ENCODE assay signal across 28 mouse cellular contexts in the genomic region with DNA sequence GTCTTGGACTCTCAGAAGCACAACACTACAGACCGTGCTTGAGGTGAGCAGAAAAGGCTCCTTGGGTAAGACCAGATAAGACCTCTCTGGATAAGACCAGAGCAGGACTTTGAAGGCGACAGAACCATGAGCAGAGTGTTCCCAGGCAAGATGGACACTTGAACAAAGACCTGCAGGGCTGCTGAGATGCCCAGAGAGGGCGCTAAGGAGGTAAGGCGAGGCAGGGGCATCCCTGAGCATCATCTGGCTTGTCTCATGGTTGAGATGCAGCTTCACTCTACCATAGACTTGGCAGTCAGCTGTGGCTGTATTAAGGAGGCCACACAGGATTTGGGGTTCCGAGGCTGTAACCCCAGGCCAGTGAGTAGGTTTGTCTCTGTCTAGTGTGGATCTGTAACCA. TPM values are rescaled to one million over a fixed set of nuclear protein-coding genes. Genes with fewer than 3 reads are reported as not detected.
A peak's percentile ranks its signal among the peaks of the same experiment; 100 is the strongest.
DNase-seq lines count a peak whose midpoint lies in the region; TF ChIP-seq lines count a peak whose summit lies in the region.
"Had no signal": no experiment of that assay in that cellular context is flagged by ENCODE, and none has a peak within 500 bp of the region (broad histone marks: within the 10 kb centered on the region; RNA-seq: fewer than 3 reads in every experiment).

No protein-coding gene starts in this region.

- H3K27ac ChIP-seq in gastrocnemius, adult 2 months = no peak overlapping the region
- no peak overlapping the region for H3K27ac ChIP-seq in left cerebral cortex, adult 2 months
- no peak overlapping the region for H3K27ac ChIP-seq in cortical plate, adult 2 months (ENCODE audit: insufficient read depth, low read length)
- H3K27ac ChIP-seq: embryonic facial prominence, embryonic 15.5 days; heart, embryonic 13.5 days; hindbrain, embryonic 13.5 days; limb, embryonic 10.5 days; midbrain, embryonic 15.5 days; neural tube, embryonic 15.5 days had no signal

- no peak overlapping the region for H3K4me3 ChIP-seq in gastrocnemius, adult 2 months
- no peak overlapping the region for H3K4me3 ChIP-seq in left cerebral cortex, adult 2 months
- no peak overlapping the region for H3K4me3 ChIP-seq in cortical plate, adult 2 months (ENCODE audit: insufficient read depth, low read length)
- H3K4me3 ChIP-seq: embryonic facial prominence, embryonic 15.5 days; heart, embryonic 13.5 days; hindbrain, embryonic 13.5 days; limb, embryonic 10.5 days; megakaryocyte, embryonic 14.5 days; midbrain, embryonic 15.5 days; neural tube, embryonic 15.5 days had no signal

- intact Hi-C loops in gastrocnemius, adult 2 months (cut with DNase I) = loop anchor here (5.0 kb wide), 1 partner anchor 37 kb away; a partner anchor contains a TSS
- intact Hi-C loops in left cerebral cortex, adult 2 months (cut with DNase I) = no loop called here
- intact Hi-C loops in left cerebral cortex, postnatal 36 days (cut with DNase I) = no loop called here

- H3K4me1 ChIP-seq in cortical plate, adult 2 months (ENCODE audit: control insufficient read depth, insufficient read depth, low read length) = peaks cover 5% of the 10 kb centered on the region

- no peak for DNase-seq in gastrocnemius, adult 2 months
- DNase-seq in gastrocnemius, postnatal 25 days = no peak
- no peak for DNase-seq in left cerebral cortex, adult 2 months (ENCODE audit: extremely low spot score in 1 of 2, low spot score in 2 of 2)
- DNase-seq in left cerebral cortex, postnatal 36 days (ENCODE audit: low spot score in 2 of 2) = no peak
- DNase-seq in A20 (ENCODE audit: low read depth, low spot score) = peak; percentile 22
- no peak for DNase-seq in adrenal gland, postnatal 14 days
- DNase-seq: adrenal gland, postnatal 10 days; cerebellum, adult 11-12 months; cerebellum, postnatal 25 days; forebrain, postnatal 0 days; kidney, postnatal 14 days; right cerebral cortex, postnatal 14 days had no signal

- no peak for TF ChIP-seq POLR2A in cortical plate, adult 2 months (IDR thresholded peaks at IDR 0.05; ENCODE audit: extremely low read depth, insufficient read depth, low read length)

- peak; percentile 22; the same call in 1 of the 2 replicates for TF ChIP-seq CTCF in gastrocnemius, adult 2 months (IDR thresholded peaks at IDR 0.05)
- TF ChIP-seq CTCF in left cerebral cortex, adult 2 months (IDR thresholded peaks at IDR 0.05) = peak; percentile 15
- 0 out of 2 replicates have a peak, but pooled peaks have one; percentile 13 for TF ChIP-seq CTCF in cortical plate, adult 2 months (IDR thresholded peaks at IDR 0.05; ENCODE audit: extremely low read depth, insufficient read depth, low read length)

RNA-seq across cellular contexts. Expression of a gene that starts 2.0 kb away (rescaled TPM):
- total RNA-seq in gastrocnemius, adult 2 months (2021) = 10 to 100 TPM; 27.2 to 33.5 TPM
- total RNA-seq in gastrocnemius, postnatal 25 days (2021) = 10 to 100 TPM; 27.7 to 39.4 TPM
- 10 to 100 TPM; 86.3 to 87.0 TPM for total RNA-seq in left cerebral cortex, adult 2 months (2021)
- 10 to 100 TPM; 88.7 to 98.5 TPM for total RNA-seq in left cerebral cortex, postnatal 36 days (2021)
- 71.6 and 73.6 TPM in 2 replicates for polyA plus RNA-seq in cortical plate, adult 2 months (2012; rRNA removed)
- total RNA-seq in adrenal gland, postnatal 14 days (2021) = 85.2 and 89.0 TPM in 2 replicates

RNA-seq across cellular contexts. Expression of a gene that starts 13.4 kb away (rescaled TPM):
- 10 to 100 TPM; 12.9 to 25.5 TPM for total RNA-seq in gastrocnemius, adult 2 months (2021)
- 10 to 100 TPM; 21.2 to 35.4 TPM for total RNA-seq in gastrocnemius, postnatal 25 days (2021)
- 100 to 1,000 TPM; 102 to 106 TPM for total RNA-seq in left cerebral cortex, adult 2 months (2021)
- 100 to 1,000 TPM; 112 to 126 TPM for total RNA-seq in left cerebral cortex, postnatal 36 days (2021)
- polyA plus RNA-seq in cortical plate, adult 2 months (2012; rRNA removed) = 250 and 313 TPM in 2 replicates
- 10.0 and 13.8 TPM in 2 replicates for total RNA-seq in adrenal gland, postnatal 14 days (2021)

RNA-seq across cellular contexts. Expression of a gene that starts 25.8 kb away (rescaled TPM):
- not detected for total RNA-seq in gastrocnemius, adult 2 months (2021)
- total RNA-seq in gastrocnemius, postnatal 25 days (2021) = not detected
- not detected for total RNA-seq in left cerebral cortex, adult 2 months (2021)
- total RNA-seq in left cerebral cortex, postnatal 36 days (2021) = not detected
- polyA plus RNA-seq in cortical plate, adult 2 months (2012; rRNA removed) = not detected in 2 replicates
- total RNA-seq in adrenal gland, postnatal 14 days (2021) = not detected in 2 replicates
- total RNA-seq: adrenal gland, postnatal 10 days; forebrain, postnatal 0 days; heart, postnatal 25 days; layer of hippocampus, adult 8-10 months; left cerebral cortex, adult 18-20 months had no signal
- polyA plus RNA-seq: embryonic facial prominence, embryonic 15.5 days; forebrain, postnatal 0 days; gonadal fat pad, adult 2 months; heart, embryonic 13.5 days; intestine, embryonic 16.5 days; limb, embryonic 10.5 days; liver, embryonic 16.5 days; midbrain, embryonic 15.5 days; neural tube, embryonic 15.5 days; stomach, embryonic 16.5 days; thymus, postnatal 0 days had no signal

RNA-seq across cellular contexts. Expression of a gene that starts 38.5 kb away (rescaled TPM):
- total RNA-seq in gastrocnemius, adult 2 months (2021) = 1 to 10 TPM; 7.6 to 9.4 TPM
- 1 to 10 TPM; 3.2 to 8.9 TPM for total RNA-seq in gastrocnemius, postnatal 25 days (2021)
- total RNA-seq in left cerebral cortex, adult 2 months (2021) = 10 to 100 TPM; 10.2 to 14.1 TPM
- 10 to 100 TPM in 1 of 2 experiments, 1 to 10 TPM in 1; 8.1 to 14.9 TPM for total RNA-seq in left cerebral cortex, postnatal 36 days (2021)
- polyA plus RNA-seq in cortical plate, adult 2 months (2012; rRNA removed) = 7.4 and 9.5 TPM in 2 replicates
- 0.82 and 5.9 TPM in 2 replicates for total RNA-seq in adrenal gland, postnatal 14 days (2021)

RNA-seq across cellular contexts. Expression of a gene that starts 42.6 kb away (rescaled TPM):
- 10 to 100 TPM; 21.7 to 24.7 TPM for total RNA-seq in gastrocnemius, adult 2 months (2021)
- 10 to 100 TPM; 17.2 to 20.2 TPM for total RNA-seq in gastrocnemius, postnatal 25 days (2021)
- 10 to 100 TPM; 40.8 to 41.3 TPM for total RNA-seq in left cerebral cortex, adult 2 months (2021)
- total RNA-seq in left cerebral cortex, postnatal 36 days (2021) = 10 to 100 TPM; 34.7 to 40.4 TPM
- polyA plus RNA-seq in cortical plate, adult 2 months (2012; rRNA removed) = 58.1 and 64.5 TPM in 2 replicates
- total RNA-seq in adrenal gland, postnatal 14 days (2021) = 31.2 and 34.2 TPM in 2 replicates
